Mouse (Mus musculus): ENCODE data around the gene Gm4131.

Gene Gm4131

GRCm38 (mm10) chr14:62457420-62458181 is 109.1 kb downstream of the Gm4131 start:
- peak; percentile 50 for DNase-seq (ENCODE audit: low read depth, low spot score)

- no peak for DNase-seq (ENCODE audit: low read depth, low spot score)
Observed at GRCm38 (mm10) chr14:62456239-62456747, 110.4 kb downstream of the Gm4131 start, which contains the start of gene Gucy1b2. Gene Gucy1b2, minus strand, starts transcription at chr14:62456289.

GRCm38 (mm10) chr14:62455570-62455879 is 111.2 kb downstream of the Gm4131 start:
- DNase-seq (ENCODE audit: low read depth, low spot score), result no peak

GRCm38 (mm10) chr14:62454760-62455569 is 111.8 kb downstream of the Gm4131 start:
- no peak for DNase-seq (ENCODE audit: low read depth, low spot score)

GRCm38 (mm10) chr14:62454136-62454535 is 112.6 kb downstream of the Gm4131 start:
- DNase-seq (ENCODE audit: low read depth, low spot score), result no peak

- no peak for DNase-seq (ENCODE audit: low read depth, low spot score)
Observed at GRCm38 (mm10) chr14:62453276-62453675, 113.4 kb downstream of the Gm4131 start.

GRCm38 (mm10) chr14:62450706-62451105 is 116.0 kb downstream of the Gm4131 start:
- no peak for DNase-seq (ENCODE audit: low read depth, low spot score)

- no peak for DNase-seq (ENCODE audit: low read depth, low spot score)
Observed at GRCm38 (mm10) chr14:62447214-62447548, 119.5 kb downstream of the Gm4131 start.

- no peak for DNase-seq (ENCODE audit: low read depth, low spot score)
Observed at GRCm38 (mm10) chr14:62446385-62447213, 120.1 kb downstream of the Gm4131 start.

GRCm38 (mm10) chr14:62443840-62444430 is 122.8 kb downstream of the Gm4131 start:
- DNase-seq (ENCODE audit: low read depth, low spot score), result no peak

GRCm38 (mm10) chr14:62442971-62443370 is 123.8 kb downstream of the Gm4131 start:
- no peak for DNase-seq (ENCODE audit: low read depth, low spot score)

- no peak for DNase-seq (ENCODE audit: low read depth, low spot score)
Observed at GRCm38 (mm10) chr14:62440036-62440435, 126.7 kb downstream of the Gm4131 start.

GRCm38 (mm10) chr14:62438236-62438635 is 128.5 kb downstream of the Gm4131 start:
- DNase-seq (ENCODE audit: low read depth, low spot score), result no peak

- DNase-seq (ENCODE audit: low read depth, low spot score), result no peak
Observed at GRCm38 (mm10) chr14:62437806-62438205, 128.9 kb downstream of the Gm4131 start.

- no peak for DNase-seq (ENCODE audit: low read depth, low spot score)
Observed at GRCm38 (mm10) chr14:62425277-62425691, 141.4 kb downstream of the Gm4131 start.

GRCm38 (mm10) chr14:62422265-62422664 is 144.5 kb downstream of the Gm4131 start:
- no peak for DNase-seq (ENCODE audit: low read depth, low spot score)

- DNase-seq (ENCODE audit: low read depth, low spot score), result no peak
Observed at GRCm38 (mm10) chr14:62417501-62417900, 149.2 kb downstream of the Gm4131 start.

GRCm38 (mm10) chr14:62416742-62417134 is 150.0 kb downstream of the Gm4131 start:
- DNase-seq (ENCODE audit: low read depth, low spot score), result no peak

- no peak for DNase-seq (ENCODE audit: low read depth, low spot score)
Observed at GRCm38 (mm10) chr14:62416007-62416741, 150.5 kb downstream of the Gm4131 start.
